Mouse (Mus musculus) cortical plate, adult 2 months (tissue): ENCODE results near the gene Serpine1.

Source experiments
- CTCF ChIP-seq: fragments of 200-500 bp; IDR thresholded peaks from 2 replicates; pipeline ENCODE4 v1.5.1; 2011; ENCODE audit warnings: mild to moderate bottlenecking, control low read depth, low read length; ENCODE audit not compliant: insufficient read depth; ENCODE audit errors: extremely low read depth
- POLR2A ChIP-seq: fragments of 200-500 bp; IDR thresholded peaks from 2 replicates; pipeline ENCODE4 v1.6.1; 2011; ENCODE audit warnings: mild to moderate bottlenecking, low read length, control low read depth; ENCODE audit not compliant: insufficient read depth; ENCODE audit errors: extremely low read depth

DNA sequence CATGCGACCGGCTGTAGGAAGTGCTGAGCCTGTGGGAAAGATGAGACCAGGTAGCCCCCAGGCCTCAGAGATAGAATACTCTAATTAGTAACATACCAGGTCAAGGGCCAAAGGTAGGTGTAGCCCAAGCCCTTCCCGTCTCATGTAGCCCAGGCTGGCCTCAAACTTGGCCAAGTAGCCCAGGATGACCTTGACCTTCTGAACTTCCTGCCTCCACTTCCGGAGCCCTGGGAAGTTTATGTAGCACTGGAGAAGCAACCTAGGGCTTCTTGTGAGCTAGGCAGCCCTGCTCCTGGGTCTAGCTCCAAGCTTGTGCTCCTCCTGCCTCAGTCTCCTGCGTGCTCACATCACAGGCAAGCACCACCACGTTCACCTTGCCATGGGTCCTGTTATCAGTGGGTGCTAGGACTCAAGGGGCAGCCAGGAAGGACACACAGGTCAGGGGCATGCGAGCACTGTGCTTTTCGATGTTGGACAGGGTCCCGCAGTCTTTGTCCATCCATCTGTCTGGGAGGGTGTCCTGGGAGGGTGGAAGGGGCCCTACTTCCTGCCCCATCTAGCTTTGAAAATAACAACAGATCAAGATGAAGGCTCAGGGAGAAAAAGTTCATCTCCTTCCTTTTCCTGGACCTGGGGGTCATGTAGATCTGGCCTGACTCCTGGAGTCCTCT is 43.0 kb upstream of the Serpine1 start:
- no peak for TF ChIP-seq CTCF
- TF ChIP-seq POLR2A, result no peak
